19 mouse cellular contexts compared by ENCODE assay signal in genomic region chr9:44338574-44338973, GRCm38 (mm10). TPM values are rescaled to one million over a fixed set of nuclear protein-coding genes. Genes with fewer than 3 reads are reported as not detected.
A peak's percentile ranks its signal among the peaks of the same experiment; 100 is the strongest.
DNase-seq lines count a peak whose midpoint lies in the region; ATAC-seq and TF ChIP-seq lines count a peak whose summit lies in the region.
"Had no signal": no experiment of that assay in that cellular context is flagged by ENCODE, and none has a peak within 500 bp of the region (broad histone marks: within the 10 kb centered on the region; RNA-seq: fewer than 3 reads in every experiment).

No protein-coding gene starts in this region.

- intact Hi-C loops in heart, adult 2 months (cut with DNase I): no loop called here

- peaks cover 2% of the 10 kb centered on the region; the same call in 1 of the 2 replicates for H3K79me2 ChIP-seq in heart, adult 2 months (replicated peaks; ENCODE audit: control insufficient read depth, insufficient read depth, low read length)

- no peak for TF ChIP-seq EP300 in heart, adult 2 months (IDR thresholded peaks at IDR 0.05; ENCODE audit: insufficient read depth, low read depth, low read length)

- no peaks in the 10 kb centered on the region for H3K9me3 ChIP-seq in kidney, postnatal 0 days (replicated peaks; ENCODE audit: low read length)
- H3K9me3 ChIP-seq in embryonic facial prominence, embryonic 13.5 days: 0 out of 2 replicates have a peak, but pooled peaks cover 4% of the 10 kb centered on the region
- H3K9me3 ChIP-seq: hindbrain, embryonic 15.5 days; limb, embryonic 15.5 days; neural tube, embryonic 12.5 days had no signal

- H3K4me3 ChIP-seq in heart, adult 2 months: no peak overlapping the region
- no peak overlapping the region for H3K4me3 ChIP-seq in kidney, postnatal 0 days (replicated peaks; ENCODE audit: low read depth, low read length)
- H3K4me3 ChIP-seq in embryonic facial prominence, embryonic 13.5 days: no peak overlapping the region
- H3K4me3 ChIP-seq: neural tube, embryonic 12.5 days had no signal

- no peak for DNase-seq in heart, adult 2 months
- no peak for DNase-seq in heart, adult 8-10 months (ENCODE audit: low spot score)
- no peak for DNase-seq in kidney, postnatal 0 days (ENCODE audit: low spot score)
- DNase-seq in kidney, postnatal 4 days: no peak
- peak; percentile 48 for DNase-seq in 416B (ENCODE audit: low read depth)
- no peak for DNase-seq in adrenal gland, postnatal 25 days
- no peak for DNase-seq in neural tube, embryonic 10.5 days (ENCODE audit: extremely low spot score, low spot score)
- DNase-seq: adrenal gland, adult 8-10 months; cerebellum, adult 9-10 months; gastrocnemius, postnatal 25 days; kidney, adult 8-10 months; right cerebral cortex, postnatal 4 days; thymus, adult 18-20 months had no signal

- WGBS in heart, adult 2 months: 85% methylated on average over 5 of the region's 5 CpGs
- 70% methylated on average over 5 of the region's 5 CpGs for WGBS in kidney, postnatal 0 days
- 83% methylated on average over 5 of the region's 5 CpGs for whole genome bisulfite sequencing in embryonic facial prominence, embryonic 13.5 days

- no peaks in the 10 kb centered on the region for H3K27me3 ChIP-seq in heart, adult 2 months (ENCODE audit: control insufficient read depth, insufficient read depth, low read length)
- H3K27me3 ChIP-seq in kidney, postnatal 0 days (ENCODE audit: insufficient read depth, low read length): no peaks in the 10 kb centered on the region
- H3K27me3 ChIP-seq in embryonic facial prominence, embryonic 13.5 days: no peaks in the 10 kb centered on the region
- H3K27me3 ChIP-seq: hindbrain, embryonic 15.5 days; limb, embryonic 15.5 days; neural tube, embryonic 12.5 days had no signal

- no peak for ATAC-seq in kidney, postnatal 0 days (replicated peaks; ENCODE audit: low FRiP score, low read depth)
- ATAC-seq in embryonic facial prominence, embryonic 13.5 days (ENCODE audit: insufficient number of reproducible peaks, insufficient read depth, low FRiP score, low TSS enrichment, low read depth): no peak
- ATAC-seq: midbrain, embryonic 16.5 days had no signal

- H3K4me2 ChIP-seq in kidney, postnatal 0 days (ENCODE audit: low read length): no peak overlapping the region
- 0 out of 2 replicates have a peak overlapping the region, but pooled peaks have one; percentile 66 for H3K4me2 ChIP-seq in embryonic facial prominence, embryonic 13.5 days
- H3K4me2 ChIP-seq: limb, embryonic 15.5 days had no signal

- H3K36me3 ChIP-seq in heart, adult 2 months (ENCODE audit: control insufficient read depth, insufficient read depth, low read length): no peaks in the 10 kb centered on the region; the same call in 1 of the 2 replicates
- H3K36me3 ChIP-seq in kidney, postnatal 0 days (ENCODE audit: insufficient read depth, low read length): peaks cover 7% of the 10 kb centered on the region; the same call in 1 of the 2 replicates
- peaks cover 52% of the 10 kb centered on the region for H3K36me3 ChIP-seq in embryonic facial prominence, embryonic 13.5 days

- peak; percentile 25; the same call in 1 of the 2 replicates for TF ChIP-seq CTCF in heart, adult 2 months (IDR thresholded peaks at IDR 0.05)
- peak; percentile 24; the same call in 1 of the 2 replicates for TF ChIP-seq CTCF in kidney, postnatal 0 days (IDR thresholded peaks at IDR 0.05; ENCODE audit: low read depth)

- no peak overlapping the region for H3K9ac ChIP-seq in heart, adult 2 months (ENCODE audit: low read depth, low read length)
- no peak overlapping the region for H3K9ac ChIP-seq in kidney, postnatal 0 days (ENCODE audit: low read depth, low read length)
- H3K9ac ChIP-seq in embryonic facial prominence, embryonic 13.5 days: no peak overlapping the region
- H3K9ac ChIP-seq: hindbrain, embryonic 15.5 days; limb, embryonic 15.5 days; neural tube, embryonic 12.5 days had no signal

- H3K4me1 ChIP-seq in heart, adult 2 months (ENCODE audit: control insufficient read depth, insufficient read depth, low read length): peaks cover 4% of the 10 kb centered on the region
- H3K4me1 ChIP-seq in kidney, postnatal 0 days (replicated peaks; ENCODE audit: insufficient read depth, low read length): peaks cover 11% of the 10 kb centered on the region; the same call in 1 of the 2 replicates
- H3K4me1 ChIP-seq in embryonic facial prominence, embryonic 13.5 days: peaks cover 31% of the 10 kb centered on the region

- H3K27ac ChIP-seq in heart, adult 2 months: no peak overlapping the region
- H3K27ac ChIP-seq in kidney, postnatal 0 days: no peak overlapping the region
- no peak overlapping the region for H3K27ac ChIP-seq in embryonic facial prominence, embryonic 13.5 days
- H3K27ac ChIP-seq: hindbrain, embryonic 15.5 days; macrophage; neural tube, embryonic 12.5 days had no signal

- no peak for TF ChIP-seq POLR2A in heart, adult 2 months (IDR thresholded peaks at IDR 0.05; ENCODE audit: insufficient read depth, low read depth, low read length)

RNA-seq across cellular contexts. Expression of gene H2afx, which starts 4.1 kb away (rescaled TPM):
- total RNA-seq in heart, adult 2 months (2021): 10 to 100 TPM; 12.8 TPM
- 12.7 and 14.2 TPM in 2 replicates for polyA plus RNA-seq in heart, adult 2 months (2012; rRNA removed)
- 10 to 100 TPM; 10.5 to 12.3 (median 11.4) TPM for total RNA-seq in heart, adult 8-10 months (2022)
- polyA plus RNA-seq in kidney, postnatal 0 days (2015; fragmentation: Nextera tagmentation; extraction: Ambion mirVana): 186 and 205 TPM in 2 replicates
- polyA plus RNA-seq in embryonic facial prominence, embryonic 13.5 days (2015; fragmentation: Nextera tagmentation; extraction: Ambion mirVana): 365 and 385 TPM in 2 replicates
- total RNA-seq in adrenal gland, postnatal 25 days (2021): 56.5 and 65.2 TPM in 2 replicates

RNA-seq across cellular contexts. Expression of gene Hmbs, which starts 5.5 kb away (rescaled TPM):
- 10 to 100 TPM; 39.8 to 49.3 TPM for total RNA-seq in heart, adult 2 months (2021)
- polyA plus RNA-seq in heart, adult 2 months (2012; rRNA removed): 37.8 and 51.3 TPM in 2 replicates
- total RNA-seq in heart, adult 8-10 months (2022): 10 to 100 TPM; 42.1 to 48.8 (median 45.4) TPM
- polyA plus RNA-seq in kidney, postnatal 0 days (2015; fragmentation: Nextera tagmentation; extraction: Ambion mirVana): 88.2 and 95.8 TPM in 2 replicates
- 114 and 119 TPM in 2 replicates for polyA plus RNA-seq in embryonic facial prominence, embryonic 13.5 days (2015; fragmentation: Nextera tagmentation; extraction: Ambion mirVana)
- 81.2 and 102 TPM in 2 replicates for total RNA-seq in adrenal gland, postnatal 25 days (2021)

RNA-seq across cellular contexts. Expression of gene Dpagt1, which starts 12.8 kb away (rescaled TPM):
- total RNA-seq in heart, adult 2 months (2021): 10 to 100 TPM; 18.9 to 20.6 TPM
- 34.3 and 51.3 TPM in 2 replicates for polyA plus RNA-seq in heart, adult 2 months (2012; rRNA removed)
- total RNA-seq in heart, adult 8-10 months (2022): 10 to 100 TPM; 19.4 to 23.5 (median 20.5) TPM
- 32.2 and 33.6 TPM in 2 replicates for polyA plus RNA-seq in kidney, postnatal 0 days (2015; fragmentation: Nextera tagmentation; extraction: Ambion mirVana)
- 38.4 and 40.5 TPM in 2 replicates for polyA plus RNA-seq in embryonic facial prominence, embryonic 13.5 days (2015; fragmentation: Nextera tagmentation; extraction: Ambion mirVana)
- total RNA-seq in adrenal gland, postnatal 25 days (2021): 34.3 and 34.5 TPM in 2 replicates

RNA-seq across cellular contexts. Expression of gene C2cd2l, which starts 18.5 kb away (rescaled TPM):
- 10 to 100 TPM; 14.4 to 15.7 TPM for total RNA-seq in heart, adult 2 months (2021)
- polyA plus RNA-seq in heart, adult 2 months (2012; rRNA removed): 20.4 and 29.9 TPM in 2 replicates
- 10 to 100 TPM; 12.7 to 19.2 (median 14.1) TPM for total RNA-seq in heart, adult 8-10 months (2022)
- polyA plus RNA-seq in kidney, postnatal 0 days (2015; fragmentation: Nextera tagmentation; extraction: Ambion mirVana): 11.6 and 13.0 TPM in 2 replicates
- polyA plus RNA-seq in embryonic facial prominence, embryonic 13.5 days (2015; fragmentation: Nextera tagmentation; extraction: Ambion mirVana): 8.3 TPM in 2 replicates
- 43.3 and 48.8 TPM in 2 replicates for total RNA-seq in adrenal gland, postnatal 25 days (2021)

RNA-seq across cellular contexts. Expression of gene Vps11, which starts 22.9 kb away (rescaled TPM):
- total RNA-seq in heart, adult 2 months (2021): 10 to 100 TPM; 13.9 to 15.3 TPM
- polyA plus RNA-seq in heart, adult 2 months (2012; rRNA removed): 15.5 and 17.9 TPM in 2 replicates
- total RNA-seq in heart, adult 8-10 months (2022): 10 to 100 TPM; 15.3 to 20.2 (median 16.5) TPM
- 30.3 and 31.1 TPM in 2 replicates for polyA plus RNA-seq in kidney, postnatal 0 days (2015; fragmentation: Nextera tagmentation; extraction: Ambion mirVana)
- 27.7 and 28.2 TPM in 2 replicates for polyA plus RNA-seq in embryonic facial prominence, embryonic 13.5 days (2015; fragmentation: Nextera tagmentation; extraction: Ambion mirVana)
- 52.4 and 74.6 TPM in 2 replicates for total RNA-seq in adrenal gland, postnatal 25 days (2021)
